In the genomic region with DNA sequence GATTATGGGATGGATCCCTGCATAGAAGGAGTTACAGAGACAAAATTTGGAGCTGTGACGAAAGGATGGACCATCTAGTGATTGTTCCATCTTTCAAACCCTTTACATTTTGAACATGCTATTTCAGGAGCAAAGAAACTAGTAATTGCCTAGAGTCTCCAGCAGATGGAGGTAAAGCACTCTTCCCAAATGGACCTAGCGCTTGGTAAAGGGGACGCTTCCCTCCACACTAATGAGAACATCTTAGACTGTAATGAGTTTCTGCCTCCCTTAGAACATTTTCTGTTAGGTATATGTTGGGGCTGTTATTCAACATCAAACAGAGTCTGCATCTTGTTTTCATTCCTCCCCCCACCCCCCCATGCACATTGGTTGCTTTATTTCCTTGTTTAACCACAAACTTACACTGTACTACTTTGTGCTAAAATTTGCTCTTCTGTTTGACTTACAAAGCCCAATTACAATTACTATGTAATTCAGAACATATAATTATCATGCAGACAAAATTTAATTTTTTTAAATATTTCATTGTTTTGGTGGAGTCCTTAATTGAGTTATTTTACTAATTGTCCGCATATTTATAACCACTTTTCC, we compare ENCODE assay signal across 8 mouse cellular contexts.
A peak's percentile ranks its signal among the peaks of the same experiment; 100 is the strongest.
DNase-seq lines count a peak whose midpoint lies in the region; ATAC-seq lines count a peak whose summit lies in the region.

No protein-coding gene starts in this region.

- no peak overlapping the region for H3K9ac ChIP-seq in forebrain, embryonic 13.5 days
- H3K9ac ChIP-seq in midbrain, embryonic 16.5 days (ENCODE audit: low read depth, low read length), result no peak overlapping the region

- H3K4me3 ChIP-seq in forebrain, embryonic 13.5 days, result no peak overlapping the region
- H3K4me3 ChIP-seq in midbrain, embryonic 16.5 days (ENCODE audit: low read depth, low read length), result no peak overlapping the region

- no peaks in the 10 kb centered on the region for H3K27me3 ChIP-seq in forebrain, embryonic 13.5 days
- no peaks in the 10 kb centered on the region for H3K27me3 ChIP-seq in midbrain, embryonic 16.5 days (ENCODE audit: control insufficient read depth, insufficient read depth, low read depth, low read length)

- no peaks in the 10 kb centered on the region for H3K4me1 ChIP-seq in forebrain, embryonic 13.5 days
- H3K4me1 ChIP-seq in midbrain, embryonic 16.5 days (ENCODE audit: control insufficient read depth, insufficient read depth, low read length), result no peaks in the 10 kb centered on the region

- no peak overlapping the region for H3K4me2 ChIP-seq in forebrain, embryonic 13.5 days
- no peak overlapping the region for H3K4me2 ChIP-seq in midbrain, embryonic 16.5 days (ENCODE audit: low read length)

- no peaks in the 10 kb centered on the region for H3K9me3 ChIP-seq in forebrain, embryonic 13.5 days (replicated peaks)
- no peaks in the 10 kb centered on the region for H3K9me3 ChIP-seq in midbrain, embryonic 16.5 days (replicated peaks; ENCODE audit: control insufficient read depth, low read length, poor library complexity, severe bottlenecking)

- no peak overlapping the region for H3K27ac ChIP-seq in forebrain, embryonic 13.5 days
- H3K27ac ChIP-seq in midbrain, embryonic 16.5 days (ENCODE audit: low read length), result no peak overlapping the region

- peak; percentile 89 for ATAC-seq in forebrain, embryonic 13.5 days
- ATAC-seq in midbrain, embryonic 16.5 days, result peak; percentile 83

- 37% methylated on average over 4 of the region's 4 CpGs for WGBS in forebrain, embryonic 13.5 days
- WGBS in midbrain, embryonic 16.5 days, result 34% methylated on average over 4 of the region's 4 CpGs

- no peaks in the 10 kb centered on the region for H3K36me3 ChIP-seq in forebrain, embryonic 13.5 days (ENCODE audit: poor library complexity, severe bottlenecking)
- H3K36me3 ChIP-seq in midbrain, embryonic 16.5 days (ENCODE audit: control insufficient read depth, insufficient read depth, low read length), result no peaks in the 10 kb centered on the region

- peak; percentile 14 for DNase-seq in adrenal gland, postnatal 14 days
- no peak for DNase-seq in adrenal gland, postnatal 4 days (ENCODE audit: low spot score in 2 of 2)
- DNase-seq in ovary, postnatal 14 days (ENCODE audit: low spot score), result peak; percentile 13
- DNase-seq in ovary, postnatal 10 days (ENCODE audit: low spot score), result no peak
- peak; percentile 20 to 31 for DNase-seq in kidney, postnatal 36 days
- DNase-seq in urinary bladder, postnatal 25 days (ENCODE audit: low spot score), result no peak

Comparison
In these comparisons a context has a peak if more than half of its experiments do, and no peak if none do; other contexts are left out.
1. DNase-seq: peak in adrenal gland, postnatal 14 days (single experiment), ovary, postnatal 14 days (single experiment) and kidney, postnatal 36 days (2 of 2); none in adrenal gland, postnatal 4 days (0 of 2), ovary, postnatal 10 days (single experiment) and urinary bladder, postnatal 25 days (single experiment).